8 mouse cellular contexts compared by ENCODE assay signal in the genomic region with DNA sequence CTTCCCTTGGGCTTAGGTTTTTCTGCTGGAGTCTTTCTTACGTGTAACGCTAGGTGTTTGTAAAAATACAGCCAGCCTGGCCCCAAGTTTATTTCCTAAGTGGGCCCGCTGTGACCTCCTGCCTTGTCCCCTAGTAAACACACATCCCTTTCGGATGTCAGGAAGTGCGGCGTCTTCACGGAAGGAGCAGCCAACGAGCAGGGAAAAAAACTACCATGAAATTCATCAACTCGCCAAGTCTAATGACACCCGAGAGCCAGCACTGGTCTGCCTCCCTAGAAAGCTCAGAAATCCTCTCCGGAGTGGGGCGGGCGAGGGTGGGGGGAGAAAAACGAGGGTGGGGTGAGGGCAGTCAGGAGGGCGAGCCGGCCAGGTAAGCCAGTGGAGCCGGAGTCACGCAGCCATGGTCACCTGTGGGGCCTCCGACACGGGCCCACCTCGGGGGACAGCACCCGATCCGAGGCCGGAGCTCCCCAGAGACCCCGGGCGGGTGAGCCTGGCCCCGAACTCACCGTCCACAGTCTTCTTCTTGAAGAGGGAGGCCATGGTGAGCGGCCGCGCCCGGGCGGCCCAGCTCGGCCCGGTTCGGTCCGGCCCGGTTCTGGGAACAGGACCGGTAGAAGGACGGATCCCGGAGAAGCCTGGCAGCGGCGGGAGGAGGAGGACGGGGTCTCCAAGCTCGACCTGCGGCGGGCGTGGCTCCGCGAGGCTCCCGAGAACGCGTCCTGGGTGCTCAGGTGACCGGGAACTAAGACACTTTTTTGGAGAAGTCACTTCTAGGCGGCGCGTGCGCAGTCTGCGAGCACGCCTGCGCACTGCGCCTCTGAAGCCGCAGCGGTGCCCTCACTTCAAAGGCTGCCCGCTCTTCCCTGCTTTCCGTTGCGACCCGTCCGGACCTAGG. TPM values are rescaled to one million over a fixed set of nuclear protein-coding genes. Genes with fewer than 3 reads are reported as not detected.
DNase-seq lines count a peak whose midpoint lies in the region; ATAC-seq lines count a peak whose summit lies in the region.

Gene Chmp2b (minus strand): TSS at position 764 of the 901 bp plus-strand sequence.

- H3K36me3 ChIP-seq in embryonic facial prominence, embryonic 14.5 days (ENCODE audit: control insufficient read depth, insufficient read depth, low read length): no peaks in the 10 kb centered on the region
- H3K36me3 ChIP-seq in splenic B cell, adult 2 months (ENCODE audit: control insufficient read depth, insufficient read depth, low read length, poor library complexity, severe bottlenecking): no peaks in the 10 kb centered on the region

- no peaks in the 10 kb centered on the region for H3K27me3 ChIP-seq in embryonic facial prominence, embryonic 14.5 days (replicated peaks; ENCODE audit: control insufficient read depth, insufficient read depth, low read length)
- no peaks in the 10 kb centered on the region for H3K27me3 ChIP-seq in splenic B cell, adult 2 months (ENCODE audit: control insufficient read depth, insufficient read depth, low read length, poor library complexity, severe bottlenecking)

- H3K4me3 ChIP-seq in embryonic facial prominence, embryonic 14.5 days (ENCODE audit: low read depth, low read length): peak within 1 kb of the TSS; percentile 94

- H3K4me1 ChIP-seq in embryonic facial prominence, embryonic 14.5 days (ENCODE audit: control insufficient read depth, insufficient read depth, low read length): 0 out of 2 replicates have a peak, but pooled peaks cover 4% of the 10 kb centered on the region

- WGBS in embryonic facial prominence, embryonic 14.5 days: under 1% methylated on average over 30 of the region's 69 CpGs

- peak within 1 kb of the TSS; percentile 88 for H3K9ac ChIP-seq in embryonic facial prominence, embryonic 14.5 days (ENCODE audit: low read depth, low read length)

- peak within 1 kb of the TSS; percentile 75 for H3K4me2 ChIP-seq in embryonic facial prominence, embryonic 14.5 days (ENCODE audit: low read depth, low read length)

- DNase-seq in 416B (ENCODE audit: low read depth) (peak; percentile 90), liver (peak; percentile 85)
- DNase-seq in adrenal gland, postnatal 4 days (ENCODE audit: low spot score in 2 of 2): peak; percentile 60 to 61
- peak; percentile 95 for DNase-seq in embryonic facial prominence, embryonic 14.5 days (ENCODE audit: low spot score)
- DNase-seq in heart, adult 8-10 months (ENCODE audit: low spot score): peak; percentile 70
- peak; percentile 91 for DNase-seq in kidney, adult 9 months
- peak; percentile 90 for DNase-seq in splenic B cell, adult 2 months (ENCODE audit: low read depth, low spot score)

- H3K9me3 ChIP-seq in embryonic facial prominence, embryonic 14.5 days (ENCODE audit: control insufficient read depth, low read length): no peaks in the 10 kb centered on the region

- ATAC-seq in embryonic facial prominence, embryonic 14.5 days (ENCODE audit: low read depth): peak; percentile 95
- peak; percentile 59 for ATAC-seq in monocyte, adult 5-6 weeks (replicated peaks; ENCODE audit: insufficient number of reproducible peaks, low FRiP score, low TSS enrichment, poor library complexity, severe bottlenecking)

- peak within 1 kb of the TSS; percentile 75 for H3K27ac ChIP-seq in embryonic facial prominence, embryonic 14.5 days (replicated peaks; ENCODE audit: low read depth, low read length)

RNA-seq across cellular contexts. Expression of gene Chmp2b, which starts in this region (rescaled TPM):
- total RNA-seq in adrenal gland, postnatal 4 days (2021): 10 to 100 TPM; 67.6 to 72.2 TPM
- polyA plus RNA-seq in embryonic facial prominence, embryonic 14.5 days (2014; fragmentation: Nextera tagmentation; extraction: Ambion mirVana): 95.3 and 97.2 TPM in 2 replicates
- total RNA-seq in heart, adult 8-10 months (2022): 10 to 100 TPM; 43.0 to 45.1 (median 44.8) TPM
- 84.8 to 149 TPM (median 129 TPM) in 3 replicates for total RNA-seq in monocyte, adult 5-6 weeks (2017)

Comparison
In these comparisons a context has a peak if more than half of its experiments do, and no peak if none do; other contexts are left out.
1. Peak in every context shown above with its lines: DNase-seq, ATAC-seq, H3K4me3 ChIP-seq and H3K27ac ChIP-seq.